Mouse (Mus musculus) gastrocnemius, adult 2 months (tissue): Measurements from ENCODE around the gene Sfta2. TPM values are rescaled to one million over a fixed set of nuclear protein-coding genes. Genes with fewer than 3 reads are reported as not detected.

Source experiments
- DNase-seq: peaks from one replicate; pipeline ENCODE4 v3.0.0; 2022
- H3K27ac ChIP-seq: fragments of 200-600 bp; 2 replicates; pipeline ENCODE4 v1.8.1; 2022; ENCODE audit warnings: mild to moderate bottlenecking
- H3K4me3 ChIP-seq: fragments of 200-600 bp; 2 replicates; pipeline ENCODE4 v1.8.1; 2022; ENCODE audit warnings: mild to moderate bottlenecking, moderate library complexity
- CTCF ChIP-seq: fragments of 200-600 bp; IDR thresholded peaks from 2 replicates; pipeline ENCODE4 v1.8.1; 2022; ENCODE audit warnings: antibody characterized with exemption, mild to moderate bottlenecking, moderate library complexity
- intact Hi-C: fragments of 180-260 bp; cut with DNase I; formaldehyde crosslinking; loops from one replicate; pipeline ENCODE4 v1.15.1; 2025
- total RNA-seq, 2 experiments: library from RNA; stranded (reverse); gene quantifications; 2 replicates each; pipeline ENCODE4 v1.2.3; 2021

Gene Sfta2
- total RNA-seq, 2 experiments from 2014 or later = not detected

DNA sequence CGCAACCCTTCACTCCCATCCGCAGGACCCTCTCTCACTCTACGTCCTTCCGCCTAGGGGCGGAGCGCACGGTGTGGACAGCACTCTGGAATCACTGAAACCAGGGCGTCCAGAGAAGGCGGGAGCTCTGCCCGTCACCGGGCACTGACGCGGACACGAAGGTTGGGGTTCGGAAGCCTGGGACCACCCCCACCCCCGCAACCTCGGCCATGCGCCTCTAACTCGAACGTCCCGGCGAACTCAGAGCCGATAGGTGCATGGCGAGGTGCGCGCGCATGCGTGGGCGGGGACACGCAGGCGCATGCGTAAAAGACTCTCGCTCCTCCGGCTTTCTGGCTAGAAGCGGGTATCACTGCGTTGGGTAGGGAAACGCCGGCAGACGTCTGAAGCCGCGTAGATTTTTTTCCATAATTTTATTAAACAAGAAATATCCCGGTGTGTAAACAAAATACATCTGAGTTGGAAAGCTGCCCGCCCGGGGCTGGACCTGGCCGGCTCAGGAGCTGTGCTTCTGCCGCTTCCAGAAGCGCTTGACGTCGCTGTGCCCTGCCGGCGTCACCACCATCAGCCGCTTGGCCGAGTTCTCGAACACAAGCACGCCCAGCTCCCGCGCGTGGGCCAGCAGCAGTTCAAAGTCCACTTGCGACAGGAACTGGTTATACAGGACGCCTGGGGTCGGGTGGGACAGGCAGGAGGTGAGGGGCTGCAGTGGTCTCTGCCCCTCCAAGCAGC lies 66.2 kb downstream of the Sfta2 start, which contains the start of gene Vars2:
TSS of gene Vars2 (minus strand) at position 259 of the 732 bp plus-strand sequence.
- intact Hi-C loops = no loop called here
- DNase-seq = peak; percentile 97
- 0 out of 2 replicates have a peak, but pooled peaks have one; percentile 6 for TF ChIP-seq CTCF
- peak within 1 kb of the TSS; percentile 92 for H3K27ac ChIP-seq
- H3K4me3 ChIP-seq = peak within 1 kb of the TSS; percentile 92

DNA sequence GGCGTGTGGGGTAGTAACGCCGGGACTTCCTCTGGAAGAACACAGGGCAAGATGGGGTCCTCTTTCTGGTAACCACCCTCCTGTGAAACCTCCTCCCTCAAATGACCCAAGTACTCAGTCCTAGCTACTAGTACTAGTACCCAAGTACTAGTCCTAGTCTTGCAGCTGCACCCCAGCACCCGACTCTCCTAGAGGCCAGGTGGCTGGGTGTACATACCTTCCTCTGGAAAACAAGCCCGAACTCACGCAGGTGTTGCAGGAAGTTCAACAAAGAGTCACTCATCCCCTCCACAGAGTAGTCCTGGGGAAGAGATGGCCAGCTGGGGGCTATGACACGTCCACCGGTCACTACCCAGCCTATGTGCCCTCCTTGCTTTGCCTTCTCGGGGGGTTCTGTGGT lies 68.4 kb downstream of the Sfta2 start:
- no peak for DNase-seq
- intact Hi-C loops = loop anchor here (10.0 kb wide), 1 partner anchor 235 kb away; no protein-coding TSS in a partner anchor
- no peak for TF ChIP-seq CTCF
- Histone ChIP-seq H3K4me3 (no peak overlapping the region), H3K27ac (no peak overlapping the region)

DNA sequence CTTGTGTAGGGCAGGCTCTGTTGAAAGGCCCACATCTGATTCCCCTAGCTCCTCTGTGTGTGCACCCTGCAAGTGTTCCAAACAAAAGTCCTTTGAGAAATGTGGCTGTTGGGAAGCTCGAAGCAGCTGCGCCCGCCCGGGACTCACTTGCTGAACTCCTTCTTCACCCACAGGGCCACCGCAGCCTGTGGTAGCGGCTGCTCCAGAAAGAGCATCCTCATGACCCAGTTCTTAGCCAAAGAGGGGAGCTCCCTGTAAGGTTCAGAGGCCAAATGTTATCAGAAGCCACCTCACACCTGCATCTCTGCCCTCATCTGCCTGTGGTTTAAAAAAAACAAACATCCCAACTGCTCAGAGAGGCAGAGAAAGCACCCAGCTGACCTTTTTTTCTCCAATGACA lies 70.5 kb downstream of the Sfta2 start:
- intact Hi-C loops = loop anchor here (2.0 to 10.0 kb wide), 2 partner anchors 27 to 233 kb away; no protein-coding TSS in a partner anchor
- no peak for DNase-seq
- no peak for TF ChIP-seq CTCF
- Histone ChIP-seq H3K4me3 (no peak overlapping the region), H3K27ac (no peak overlapping the region)

DNA sequence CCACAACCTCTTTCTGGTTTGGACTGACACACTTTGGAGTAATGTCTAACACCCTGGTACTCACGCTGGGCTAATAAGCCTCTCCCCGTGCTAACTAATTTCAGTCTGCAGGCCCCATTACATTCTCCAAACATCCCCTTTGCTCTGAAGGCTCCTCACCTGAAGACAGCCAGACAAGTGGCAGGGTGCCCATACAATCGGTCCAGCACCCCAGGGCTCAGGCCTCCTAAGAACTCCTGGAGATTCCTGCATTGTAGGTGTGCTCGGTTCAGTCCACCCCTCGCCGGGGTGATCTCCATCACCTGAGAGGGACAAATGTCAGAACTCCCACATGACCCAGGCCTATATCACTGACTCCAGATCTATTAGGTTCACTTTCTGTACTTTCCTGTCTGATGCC lies 71.2 kb downstream of the Sfta2 start:
- no peak overlapping the region for H3K27ac ChIP-seq
- intact Hi-C loops = loop anchor here (2.0 to 10.0 kb wide), 2 partner anchors 26 to 232 kb away; no protein-coding TSS in a partner anchor
- no peak for TF ChIP-seq CTCF
- H3K4me3 ChIP-seq = peak overlapping the region; percentile 73
- DNase-seq = no peak

DNA sequence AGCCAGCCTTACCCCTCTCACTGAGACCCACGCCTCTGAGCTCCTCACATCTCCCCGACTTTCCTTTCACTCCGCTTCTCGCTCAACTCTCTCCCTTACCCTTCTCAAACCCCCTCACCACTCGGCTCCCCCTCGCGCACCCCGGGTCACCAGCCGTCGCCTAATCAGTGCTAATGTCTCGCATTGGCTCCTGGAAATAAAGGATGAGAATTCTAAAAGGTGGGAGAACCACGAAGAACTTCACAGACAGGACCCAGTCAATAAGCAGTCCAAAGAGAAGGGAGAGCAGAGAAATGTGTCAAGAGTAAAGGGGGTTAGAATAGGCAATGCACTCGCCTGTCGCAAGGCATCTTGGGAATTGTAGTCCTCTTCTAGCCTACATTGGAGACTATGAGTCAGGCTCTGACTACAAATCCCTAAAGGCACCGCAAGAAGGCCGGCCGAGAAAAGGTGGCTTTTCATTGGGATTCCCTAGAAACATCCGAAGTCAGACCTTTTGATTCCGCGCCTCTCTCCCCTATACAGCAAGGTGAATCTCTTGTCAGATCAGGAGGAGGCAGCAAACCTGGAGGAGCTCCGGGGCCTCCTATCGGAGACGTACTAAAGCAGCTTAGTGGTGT lies 72.2 kb downstream of the Sfta2 start, which contains the start of gene Gtf2h4:
TSS of gene Gtf2h4 (minus strand) at position 324 of the 620 bp plus-strand sequence.
- peak; percentile 9; the same call in 1 of the 2 replicates for TF ChIP-seq CTCF
- Histone ChIP-seq H3K27ac (peak within 1 kb of the TSS; percentile 93), H3K4me3 (peak within 1 kb of the TSS; percentile 73)
- DNase-seq = peak; percentile 87
- intact Hi-C loops = loop anchor here (2.0 to 10.0 kb wide), 2 partner anchors 25 to 231 kb away; no protein-coding TSS in a partner anchor

DNA sequence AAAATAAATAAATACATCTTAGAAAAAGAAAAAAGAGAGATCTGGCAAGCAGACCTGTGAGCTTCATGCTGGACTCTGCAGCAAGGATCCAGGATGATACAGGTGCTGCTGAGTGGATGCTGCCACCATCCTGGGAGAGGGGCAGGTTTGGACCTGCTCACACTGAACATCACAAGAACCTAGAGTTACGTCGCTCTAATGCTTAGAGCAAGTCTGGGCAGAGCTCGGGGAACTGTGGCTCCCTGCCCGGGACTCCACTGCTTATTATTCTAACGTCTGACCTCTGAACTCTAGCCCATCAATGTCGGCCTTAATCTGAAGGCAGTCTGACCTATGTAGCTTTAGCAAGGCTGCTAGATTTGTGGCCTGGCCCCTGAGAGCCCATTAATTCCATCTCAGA lies 79.2 kb downstream of the Sfta2 start:
- Histone ChIP-seq H3K27ac (no peak overlapping the region), H3K4me3 (no peak overlapping the region)
- intact Hi-C loops = no loop called here

DNA sequence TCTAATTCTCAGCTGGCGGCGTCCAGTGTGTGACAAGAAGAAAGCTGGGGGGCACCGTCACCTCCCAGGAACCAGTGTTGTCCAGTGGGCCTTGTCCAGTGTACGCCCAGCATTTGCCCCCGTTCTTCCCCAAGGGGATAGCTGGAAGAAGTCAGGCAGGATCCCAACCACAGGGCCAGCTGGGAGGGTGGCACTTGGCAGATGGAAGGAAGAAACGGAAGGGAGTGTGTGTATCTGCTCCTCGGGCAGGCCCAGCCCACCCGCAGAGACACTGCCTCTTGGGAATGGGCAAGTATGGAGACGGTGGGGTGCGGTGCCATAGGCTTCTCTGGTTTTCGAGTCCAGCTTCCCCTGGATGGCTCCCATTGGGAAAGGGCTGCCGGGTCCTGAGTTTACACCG lies 80.6 kb downstream of the Sfta2 start:
- TF ChIP-seq CTCF = no peak
- Histone ChIP-seq H3K27ac (no peak overlapping the region), H3K4me3 (no peak overlapping the region)
- intact Hi-C loops = no loop called here
- no peak for DNase-seq

More for the DNA sequence above, 79.2 kb downstream of the Sfta2 start:
- no peak for TF ChIP-seq CTCF
- no peak for DNase-seq

DNA sequence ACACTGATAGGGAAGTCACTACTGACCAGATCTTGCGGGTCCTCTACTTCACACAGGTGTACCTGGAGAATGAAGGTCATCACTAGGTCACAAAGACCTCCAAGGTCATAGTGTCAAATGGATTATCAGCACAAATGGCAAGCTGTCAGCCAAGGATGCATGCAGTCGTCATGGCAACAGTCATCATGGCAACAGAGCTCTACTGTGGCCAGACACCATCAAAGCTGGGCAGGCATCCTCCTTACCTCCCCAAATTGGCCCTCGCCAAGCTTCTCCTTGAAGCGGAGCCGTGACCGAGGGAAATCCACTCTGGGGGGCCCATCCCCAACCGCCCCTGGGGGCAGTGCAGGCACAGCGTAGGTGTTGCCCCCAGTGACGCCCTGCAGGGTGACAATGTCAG lies 83.7 kb downstream of the Sfta2 start:
- Histone ChIP-seq H3K4me3 (no peak overlapping the region), H3K27ac (no peak overlapping the region)
- DNase-seq = no peak
- TF ChIP-seq CTCF = no peak
- intact Hi-C loops = no loop called here

DNA sequence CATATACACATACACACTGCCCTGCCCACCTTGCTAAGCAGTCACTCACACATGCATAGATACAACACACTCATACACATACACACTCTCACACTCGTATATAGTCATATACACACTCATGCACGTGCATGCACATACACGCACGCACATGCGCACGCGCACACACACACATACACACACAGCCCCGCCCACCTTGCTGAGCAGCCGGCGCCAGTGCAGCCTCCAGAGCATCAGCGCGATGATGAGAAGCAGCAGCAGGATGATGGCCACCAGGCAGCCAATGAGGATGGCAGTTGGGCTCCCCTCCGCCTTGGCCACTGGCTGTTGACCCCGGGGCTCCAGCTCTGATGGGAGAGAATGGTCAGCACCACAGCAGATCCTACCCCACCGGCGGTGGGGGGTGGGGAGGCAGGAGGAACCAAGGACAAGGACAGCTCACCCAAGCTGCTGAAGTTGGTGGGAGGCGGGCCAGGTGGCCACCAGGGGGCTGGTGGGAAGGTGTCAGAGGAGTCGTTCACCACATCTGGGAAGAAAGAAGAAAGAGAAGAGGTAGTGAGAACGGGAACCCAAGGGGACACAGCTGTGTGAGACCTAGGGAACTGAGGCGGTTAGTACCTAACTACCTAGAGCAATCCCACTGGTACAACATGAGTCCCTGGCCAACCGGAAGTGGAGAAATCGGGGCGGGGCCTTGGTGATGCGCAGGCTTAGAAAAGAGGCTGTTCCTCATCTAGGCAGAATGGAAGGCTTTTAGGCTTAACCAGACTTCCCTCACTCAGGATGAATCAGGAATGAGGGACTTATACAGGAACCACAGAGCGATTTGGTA lies 87.2 kb downstream of the Sfta2 start:
- Histone ChIP-seq H3K27ac (no peak overlapping the region), H3K4me3 (no peak overlapping the region)
- no peak for TF ChIP-seq CTCF
- DNase-seq = no peak
- intact Hi-C loops = no loop called here

DNA sequence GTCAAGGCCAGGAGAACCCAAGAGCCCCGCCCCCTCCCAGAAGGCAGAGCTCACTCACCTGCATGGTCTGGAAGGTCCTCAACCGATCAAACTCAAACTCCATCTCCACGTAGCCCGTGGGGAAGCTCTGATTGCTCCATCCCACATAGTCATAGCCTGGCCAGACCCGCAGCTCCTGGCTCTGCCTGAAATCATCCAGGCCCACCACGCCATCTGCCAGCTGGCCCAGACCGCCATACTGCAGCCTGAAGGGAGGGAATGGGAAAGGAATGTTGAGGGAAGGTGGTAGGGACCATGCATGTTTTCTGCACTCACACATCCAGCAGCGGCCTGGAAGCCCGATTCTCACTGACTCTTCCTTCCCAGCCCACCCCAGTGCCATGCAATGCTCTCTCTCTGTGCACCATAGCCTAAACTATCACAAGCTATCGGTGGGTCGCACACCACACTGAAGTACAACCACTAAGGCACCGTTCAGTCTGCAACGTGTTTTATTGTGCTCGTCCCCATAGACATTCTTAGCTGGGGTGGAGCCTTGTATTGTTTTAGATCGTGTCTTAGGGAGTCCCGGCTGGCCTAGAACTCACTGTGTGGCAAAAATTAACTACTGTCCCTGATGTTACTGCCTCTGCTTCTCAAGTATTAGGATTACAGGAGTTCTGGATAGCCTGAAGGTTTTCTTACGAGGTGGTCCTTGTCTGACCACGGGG lies 88.7 kb downstream of the Sfta2 start:
- TF ChIP-seq CTCF = no peak
- no peak overlapping the region for H3K27ac ChIP-seq
- intact Hi-C loops = no loop called here
- DNase-seq = no peak
- no peak overlapping the region for H3K4me3 ChIP-seq

DNA sequence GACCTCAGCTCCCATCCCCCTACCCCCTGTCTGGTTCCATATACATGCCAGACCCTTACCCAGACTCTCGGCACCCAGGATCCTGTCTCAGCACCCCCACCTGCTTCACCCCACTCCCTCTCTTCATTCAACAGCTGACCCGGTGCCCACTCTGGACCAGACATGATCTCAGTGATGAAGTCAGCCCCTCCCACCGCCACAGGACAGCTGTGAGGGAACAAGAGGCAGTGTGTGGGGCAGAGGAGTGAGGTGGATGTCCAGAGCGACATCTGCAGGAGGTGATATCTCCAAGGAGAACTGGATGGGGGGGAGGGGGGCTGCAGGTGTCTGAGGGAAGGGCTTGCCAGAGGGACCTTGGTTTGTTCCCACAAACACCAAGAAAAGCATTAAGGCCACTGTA lies 90.5 kb downstream of the Sfta2 start:
- intact Hi-C loops = no loop called here
- DNase-seq = no peak
- Histone ChIP-seq H3K4me3 (no peak overlapping the region), H3K27ac (no peak overlapping the region)
- TF ChIP-seq CTCF = no peak

DNA sequence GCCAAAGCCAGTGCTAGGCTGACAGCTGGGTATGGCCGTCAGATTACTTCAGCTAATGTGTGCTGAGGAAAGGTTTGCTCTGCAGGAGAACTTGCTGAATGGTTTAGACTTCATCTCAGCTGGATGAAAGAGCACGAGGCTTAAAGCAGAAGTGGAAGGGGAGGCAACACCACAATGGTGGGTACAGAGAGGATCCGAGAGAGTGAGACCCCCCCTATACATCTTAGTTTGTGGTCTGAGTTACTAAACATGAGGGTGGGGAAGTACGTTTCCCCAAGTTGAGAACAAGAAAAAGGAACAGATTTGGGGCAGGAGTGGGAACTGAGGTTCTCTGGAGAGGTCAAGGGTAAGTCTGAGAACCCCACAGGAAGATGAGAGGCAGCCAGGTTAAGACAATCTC lies 91.0 kb downstream of the Sfta2 start:
- no peak overlapping the region for H3K27ac ChIP-seq
- intact Hi-C loops = no loop called here
- no peak overlapping the region for H3K4me3 ChIP-seq
- no peak for DNase-seq
- TF ChIP-seq CTCF = no peak
